Mouse (Mus musculus): ENCODE results near the gene Ptar1.

- TF ChIP-seq ZC3H11A (IDR thresholded peaks at IDR 0.05; ENCODE audit: borderline replicate concordance, low read depth, low read length): no peak
- TF ChIP-seq ZNF384 (IDR thresholded peaks at IDR 0.05; ENCODE audit: low read depth, low read length): no peak
Measured at GRCm38 (mm10) chr19:23779130-23779529, 91.9 kb downstream of the Ptar1 start.
